Mouse (Mus musculus) liver (tissue): ENCODE measurements at regions not wholly inside any gene's neighbourhood (a gene's known extent, or its start where the extent isn't known, plus 50 kb on each side); places are given as distances from the start of the nearest gene placed in this dataset.
A peak's percentile ranks its signal among the peaks of the same experiment; 100 is the strongest.

ENCODE experiments used
- DNase-seq: peaks from one replicate; pipeline ENCODE4 v3.0.0-alpha.2; 2020; ENCODE audit warnings: mixed read lengths

DNA sequence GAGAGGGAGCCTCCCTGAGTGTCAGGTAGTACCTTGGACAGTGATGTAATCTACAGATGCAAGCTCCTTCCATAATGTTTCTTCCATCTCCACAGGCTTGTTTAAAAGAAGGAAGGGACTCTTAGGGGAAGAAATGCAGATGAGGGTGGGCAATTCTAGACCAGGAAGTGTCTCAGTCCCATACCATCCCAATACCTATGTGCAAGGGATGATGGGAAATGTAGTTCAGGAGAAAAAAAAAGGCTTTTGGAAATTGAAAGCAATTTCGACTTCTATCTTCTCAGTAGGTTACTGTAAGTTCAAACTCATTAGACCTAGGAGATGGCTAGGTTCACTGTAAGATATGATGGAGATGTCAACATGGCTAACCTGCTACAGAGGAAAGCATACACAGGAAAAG, 68.3 kb downstream of the Cd83 start:
- DNase-seq: no peak

DNA sequence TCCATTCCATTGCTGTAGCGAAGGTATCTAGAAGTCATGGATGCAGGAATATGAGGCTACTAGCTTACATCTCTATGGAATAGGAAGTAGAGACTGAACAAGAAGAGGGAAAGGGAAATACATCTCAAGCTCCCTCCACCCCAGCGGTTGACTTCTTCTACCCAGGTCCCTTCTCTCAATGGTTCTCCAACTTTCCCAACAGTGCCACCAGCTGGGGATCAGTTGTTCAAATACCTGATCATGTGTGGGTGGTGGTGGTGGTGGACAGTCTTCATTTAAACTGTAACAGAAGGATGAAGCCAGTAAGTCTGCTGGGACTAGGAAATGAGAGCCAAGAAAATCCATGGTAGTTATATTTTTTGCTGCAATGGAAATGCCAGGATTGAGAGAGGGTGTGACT, 70.4 kb downstream of the Cd83 start:
- no peak for DNase-seq

DNA sequence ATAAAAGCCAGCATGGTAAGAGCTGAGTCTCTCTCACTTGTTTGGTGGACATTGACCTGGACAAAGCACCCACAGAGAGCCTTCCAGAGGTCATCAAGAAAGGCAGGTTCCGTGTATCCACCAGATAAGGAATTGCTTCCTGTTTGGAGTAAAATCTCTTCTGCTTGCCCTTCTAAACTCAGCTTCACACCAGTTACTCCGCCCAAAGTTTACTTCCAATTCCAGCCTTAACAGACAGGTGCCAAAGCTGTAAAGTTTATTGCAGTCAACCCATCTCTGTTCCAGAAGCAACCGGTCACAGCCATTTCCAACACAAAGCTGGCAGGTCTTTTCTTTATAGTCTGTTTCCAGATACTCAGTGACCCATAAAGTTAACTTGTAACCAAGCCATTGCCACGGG, 76.4 kb downstream of the Cd83 start:
- DNase-seq: no peak

DNA sequence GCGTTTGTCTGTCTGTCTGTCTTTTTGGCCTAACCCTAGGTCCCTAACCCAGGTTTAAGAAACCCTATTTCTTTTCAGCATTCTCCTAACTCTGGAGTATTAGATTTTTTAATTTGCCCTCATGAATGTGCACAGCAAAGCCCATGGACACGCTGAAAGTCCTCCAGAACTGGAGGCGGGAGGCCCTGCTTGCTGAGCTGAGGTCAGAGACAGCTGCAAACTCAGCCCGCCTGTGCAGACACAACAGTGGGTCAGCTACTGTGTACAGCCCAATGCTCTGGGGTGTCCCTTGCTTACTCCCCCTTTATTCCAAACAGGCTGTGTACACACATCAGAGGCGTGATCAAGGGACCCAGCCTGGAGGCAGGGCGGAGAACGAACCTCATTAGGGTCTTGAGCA, 76.8 kb downstream of the Cd83 start:
- peak; percentile 5 for DNase-seq

DNA sequence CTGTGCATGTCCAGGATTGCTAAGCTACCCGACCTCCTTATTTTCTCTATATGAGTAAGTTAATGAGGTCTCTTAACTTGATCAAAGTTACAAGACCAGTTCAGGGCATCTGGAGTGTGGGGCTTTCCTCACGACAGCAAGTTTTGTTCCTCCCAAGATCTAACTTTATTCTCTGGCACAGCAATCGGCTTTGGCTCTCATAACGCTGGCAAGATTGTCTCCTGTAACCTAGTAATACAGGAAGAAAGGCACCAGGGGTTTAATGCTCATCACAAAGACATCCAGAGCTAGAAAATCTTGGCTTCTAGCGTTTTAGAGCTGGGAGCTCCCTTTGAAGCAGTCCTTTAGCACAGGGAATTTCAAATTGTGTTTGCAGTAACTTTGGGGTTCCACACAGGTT, 77.5 kb downstream of the Cd83 start:
- DNase-seq: no peak

DNA sequence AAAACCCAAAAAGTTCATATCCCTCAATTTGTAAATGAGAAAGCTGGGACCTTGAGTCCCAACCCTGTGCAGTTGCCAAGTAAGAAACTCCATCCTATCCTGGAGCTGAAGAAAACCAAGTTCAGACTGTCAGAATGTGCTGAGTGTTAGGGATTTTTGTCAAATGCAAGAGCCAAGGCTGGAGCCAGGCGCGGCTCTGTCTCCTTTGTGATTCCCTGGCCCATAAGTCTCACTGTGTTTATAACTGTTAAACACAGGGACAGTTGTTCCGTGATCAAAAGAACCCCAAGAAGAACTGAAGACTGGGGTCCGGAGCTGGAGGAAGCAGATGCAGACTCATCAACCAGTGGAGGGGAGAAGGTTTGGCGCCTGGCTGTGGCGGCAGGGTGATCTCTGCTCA, 78.0 kb downstream of the Cd83 start:
- no peak for DNase-seq

DNA sequence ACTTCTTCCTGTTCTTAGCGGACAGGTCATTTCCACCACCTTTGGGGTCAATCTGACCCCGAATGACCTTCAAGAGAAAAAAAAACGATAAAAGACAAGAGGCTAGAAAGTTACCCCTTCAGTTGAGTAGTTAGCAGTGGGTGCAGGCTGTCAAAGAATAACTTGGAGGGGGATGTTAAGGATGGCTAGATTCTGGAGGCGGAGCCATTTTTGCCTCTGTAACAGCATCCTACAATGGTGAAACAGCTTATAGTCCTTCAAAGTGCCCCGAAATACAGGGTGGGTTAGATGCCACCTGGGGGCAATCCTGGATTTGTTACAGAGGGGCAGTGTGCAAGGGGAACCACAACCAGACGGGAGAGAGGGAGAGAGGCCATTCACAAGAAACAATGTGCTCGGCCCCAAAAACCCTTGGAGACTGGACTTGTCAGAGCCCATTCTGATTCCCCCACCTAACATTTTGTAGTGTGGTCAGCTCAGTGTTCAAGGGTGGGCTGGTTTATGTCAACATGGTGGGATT, 79.1 kb downstream of the Cd83 start:
- DNase-seq: no peak

DNA sequence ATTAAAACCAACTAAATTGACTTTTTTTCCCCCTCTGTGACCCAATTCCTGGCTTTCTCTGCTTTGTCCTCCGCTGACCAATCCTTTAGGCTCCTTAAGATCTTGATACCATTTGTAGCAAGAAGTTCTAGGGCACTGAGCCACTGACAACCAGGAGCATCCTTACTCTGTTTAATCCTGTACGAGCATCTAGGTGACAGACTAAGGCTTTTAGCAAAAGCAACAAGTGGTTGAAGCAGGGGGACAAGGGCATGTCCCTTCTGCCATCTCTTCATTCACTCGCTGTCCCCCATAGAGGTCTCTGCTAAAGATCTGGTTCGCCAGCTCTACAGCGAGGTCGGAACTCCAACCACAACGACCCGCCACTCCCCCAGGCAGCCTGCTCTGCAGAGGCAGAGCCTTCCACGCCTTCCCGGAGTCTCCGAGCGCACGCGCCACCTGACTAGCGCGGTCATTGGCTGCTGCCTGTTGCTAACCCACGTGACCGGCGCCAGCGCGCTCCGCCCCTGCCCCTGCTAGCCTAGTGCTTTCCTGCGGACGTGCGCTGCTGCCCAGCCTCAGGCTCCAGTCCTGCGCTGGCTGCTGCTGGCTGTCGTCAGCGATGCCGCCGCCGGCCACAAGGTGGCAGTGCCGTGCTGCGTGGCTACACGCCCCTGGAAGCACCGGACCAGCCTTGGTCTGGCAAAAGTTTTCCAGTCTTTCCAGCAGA, 79.7 kb downstream of the Cd83 start:
- DNase-seq: peak; percentile 94

DNA sequence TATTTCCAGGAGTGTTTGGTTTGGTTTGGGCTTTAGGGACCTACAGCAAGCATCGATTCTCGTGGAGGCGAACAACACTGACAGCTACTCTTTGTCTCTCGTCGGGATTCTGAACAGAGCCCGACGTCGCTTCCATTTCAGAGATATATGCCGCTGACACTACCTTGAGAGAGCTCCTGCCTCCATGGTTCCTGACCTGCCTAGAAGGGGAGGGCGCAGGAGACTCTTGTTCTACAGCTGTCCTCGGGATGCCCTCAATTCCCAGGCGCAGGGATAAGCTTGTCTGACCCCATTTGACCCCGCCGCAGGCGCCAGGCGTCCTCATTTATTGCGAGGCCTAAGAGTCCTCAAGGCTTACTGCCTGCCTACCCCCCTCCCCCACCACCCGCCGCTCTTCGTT, 80.5 kb downstream of the Cd83 start:
- peak; percentile 15 for DNase-seq

DNA sequence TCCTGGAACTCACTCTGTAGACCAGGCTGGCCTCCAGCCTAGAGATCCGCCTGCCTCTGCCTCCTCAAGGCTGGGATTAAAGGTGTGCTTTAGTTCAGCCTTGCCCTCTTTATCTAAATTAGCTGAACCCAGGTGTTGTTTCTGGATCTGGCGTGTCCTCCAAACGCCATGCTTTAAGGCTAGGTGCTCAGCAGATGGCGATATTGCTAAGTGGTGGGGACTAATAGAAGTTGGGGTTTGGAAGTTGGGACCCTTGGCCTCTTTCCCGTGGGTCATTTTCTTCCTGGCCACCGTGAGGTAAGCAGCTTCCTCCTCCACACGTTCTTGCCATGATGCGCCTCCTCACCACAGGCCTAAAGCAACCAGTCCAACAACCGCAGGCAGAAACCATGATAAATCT, 91.3 kb downstream of the Cd83 start:
- no peak for DNase-seq

DNA sequence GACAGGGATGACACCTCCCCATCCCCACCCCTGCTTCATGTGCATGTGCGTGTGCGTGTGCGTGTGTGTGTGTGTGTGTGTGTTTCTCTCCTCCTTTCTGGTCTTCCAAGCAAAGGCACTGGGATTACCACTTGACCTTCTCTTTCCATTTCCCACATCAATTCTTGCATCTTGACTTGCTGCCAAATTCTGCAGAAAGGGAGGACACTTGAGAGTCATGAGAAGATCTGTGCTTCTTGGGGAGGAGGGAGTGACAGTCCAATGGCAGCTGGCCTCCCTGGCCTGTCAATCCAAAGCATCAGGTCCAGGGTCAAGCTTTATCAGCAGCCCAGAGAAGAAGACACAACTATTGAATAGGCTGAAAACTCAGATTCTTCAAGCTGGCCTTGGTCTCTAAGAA, 102.7 kb downstream of the Cd83 start:
- no peak for DNase-seq

DNA sequence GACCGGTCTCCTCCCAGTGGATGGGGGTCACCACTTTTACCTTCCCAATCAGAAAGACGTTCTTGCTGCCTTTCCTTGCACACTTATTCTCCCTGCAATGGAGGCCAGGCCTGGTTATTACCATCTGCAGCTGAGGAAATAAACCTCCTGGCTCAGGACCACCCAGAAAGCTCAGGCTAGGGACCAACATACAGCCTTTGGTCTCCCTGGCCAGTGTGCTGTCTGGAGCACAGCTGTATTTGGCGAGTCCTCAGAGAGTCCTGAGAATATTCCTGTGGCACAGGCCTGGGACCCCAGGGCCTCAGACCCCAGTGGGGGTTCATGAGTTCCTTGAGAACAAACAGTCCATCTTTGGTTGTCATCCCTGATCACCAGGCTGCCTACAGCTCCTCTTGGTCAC, 107.4 kb downstream of the Cd83 start:
- DNase-seq: no peak

DNA sequence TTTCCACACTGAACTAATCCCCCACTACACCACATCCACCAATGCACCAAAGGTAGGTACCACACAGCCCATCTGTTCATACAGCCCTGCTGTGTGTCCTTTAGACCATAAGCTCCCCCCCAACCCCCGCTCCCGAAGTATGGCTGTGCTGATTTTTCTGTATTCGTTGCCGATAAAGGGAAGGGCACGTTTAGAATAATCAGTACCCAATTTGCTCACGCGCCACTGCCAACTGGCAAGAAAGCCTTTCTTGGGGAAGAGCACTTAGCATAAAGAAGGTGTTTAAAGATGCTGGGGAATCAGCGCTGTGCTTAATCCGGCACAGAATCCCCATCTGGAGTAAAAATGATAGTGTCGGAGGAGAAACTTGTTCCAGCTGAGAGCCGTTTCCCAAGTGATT, 111.4 kb downstream of the Cd83 start:
- DNase-seq: no peak

DNA sequence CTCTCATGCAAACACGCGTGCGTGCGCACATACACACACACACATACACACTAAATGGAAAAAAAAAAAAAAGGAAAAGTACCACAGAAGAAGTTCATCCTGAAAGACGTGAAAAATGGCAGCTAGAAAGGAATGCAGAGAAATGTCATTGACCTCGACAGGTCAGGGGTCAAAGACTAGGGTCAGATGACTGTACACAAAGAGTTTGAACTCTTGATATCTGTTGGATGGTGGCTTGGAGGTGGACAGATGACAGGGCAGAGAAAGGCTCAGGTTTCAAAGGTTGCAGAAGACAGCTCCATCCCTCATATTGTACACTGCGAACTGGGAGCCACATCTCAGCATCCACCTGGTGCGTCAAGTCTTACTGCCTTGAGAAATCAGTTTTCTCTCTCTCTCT, 112.5 kb downstream of the Cd83 start:
- DNase-seq: no peak

DNA sequence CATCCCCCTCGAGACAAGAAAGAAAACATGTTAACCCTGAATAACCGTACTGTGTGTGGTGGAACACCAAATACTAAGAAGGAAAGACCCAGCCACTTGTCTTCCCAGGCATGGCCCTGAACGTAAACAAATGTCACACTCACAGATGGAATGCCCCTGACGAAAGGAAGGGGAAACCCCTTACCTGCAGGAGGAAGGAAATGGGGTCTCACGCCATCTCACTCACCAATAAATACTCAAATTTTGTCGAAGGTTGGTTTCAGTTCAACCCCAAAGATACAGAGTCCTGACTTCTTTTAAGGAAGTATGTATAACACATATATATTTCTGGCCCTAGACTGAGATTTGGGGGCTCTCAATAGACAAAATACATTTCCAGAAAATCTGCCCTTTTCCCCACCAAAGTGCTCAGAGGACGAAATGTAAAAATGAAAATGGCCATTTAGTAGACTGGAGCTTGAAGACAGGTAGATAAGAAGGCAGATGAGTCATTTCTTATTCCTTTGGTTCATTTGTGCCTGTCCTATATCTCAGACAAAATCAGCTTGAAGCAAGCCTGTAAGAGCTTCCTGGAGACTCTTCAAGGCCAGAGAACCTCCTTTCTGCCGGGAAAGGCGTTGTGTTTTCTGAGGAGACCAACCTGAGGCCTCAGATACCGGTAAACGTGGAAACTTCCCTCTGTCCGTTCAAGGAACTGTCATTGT, 114.1 kb downstream of the Cd83 start:
- no peak for DNase-seq

DNA sequence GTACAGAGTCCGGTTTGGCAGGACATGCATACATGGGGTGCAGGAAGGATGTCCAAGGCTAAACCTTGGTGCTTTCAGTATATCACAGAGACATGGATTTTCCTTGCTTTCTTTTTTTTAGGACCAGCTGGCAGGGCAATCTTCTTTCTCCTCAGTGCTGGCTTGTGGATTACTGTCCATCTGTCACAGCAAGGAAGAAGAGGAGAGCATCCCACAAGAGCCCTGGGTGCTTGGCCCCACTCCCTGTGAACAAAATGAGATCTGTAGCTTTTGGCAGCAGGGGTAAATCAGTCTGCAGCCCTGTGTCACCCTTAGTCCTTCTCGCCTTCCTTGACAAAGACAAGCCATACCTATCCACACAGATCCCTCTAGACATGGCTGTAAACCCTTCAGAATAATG, 115.5 kb downstream of the Cd83 start:
- no peak for DNase-seq

DNA sequence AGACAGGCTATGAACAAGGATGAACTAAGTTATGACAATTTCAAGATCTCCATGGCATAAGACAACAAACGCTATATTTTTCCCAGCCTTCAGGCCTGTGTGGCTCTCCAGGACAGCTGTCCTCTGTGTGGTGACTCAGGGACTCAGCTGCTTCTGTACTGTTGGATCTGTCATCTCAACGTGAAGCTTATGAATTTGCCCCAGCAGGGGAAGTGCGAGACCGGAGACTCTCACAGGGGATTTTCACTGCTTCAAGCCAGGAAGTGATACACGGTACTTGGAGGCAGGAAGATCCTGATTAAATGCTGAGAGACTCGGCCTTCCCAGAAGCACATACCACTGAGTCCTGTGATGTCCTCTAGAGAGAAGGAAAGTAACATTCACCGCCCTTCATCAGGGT, 116.2 kb downstream of the Cd83 start:
- DNase-seq: no peak

DNA sequence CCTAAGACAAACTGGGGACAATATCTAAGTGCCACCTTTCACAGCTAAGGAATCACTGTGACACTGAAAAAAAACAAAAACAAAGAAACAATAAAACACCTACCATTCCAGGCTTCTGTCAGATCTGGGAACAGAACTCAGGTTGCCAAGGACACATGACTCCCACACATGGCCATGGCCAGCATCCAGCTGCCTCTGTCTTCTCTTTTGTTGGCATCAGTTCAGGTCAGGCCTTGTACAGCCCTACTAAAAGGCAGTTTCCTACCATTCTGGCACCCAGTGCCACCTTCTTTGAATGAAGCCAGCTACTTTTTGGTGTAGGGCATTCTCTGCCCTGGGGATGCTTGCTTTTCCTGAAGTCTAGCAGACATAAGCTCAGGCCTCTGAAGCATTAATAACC, 118.8 kb downstream of the Cd83 start:
- DNase-seq: no peak

DNA sequence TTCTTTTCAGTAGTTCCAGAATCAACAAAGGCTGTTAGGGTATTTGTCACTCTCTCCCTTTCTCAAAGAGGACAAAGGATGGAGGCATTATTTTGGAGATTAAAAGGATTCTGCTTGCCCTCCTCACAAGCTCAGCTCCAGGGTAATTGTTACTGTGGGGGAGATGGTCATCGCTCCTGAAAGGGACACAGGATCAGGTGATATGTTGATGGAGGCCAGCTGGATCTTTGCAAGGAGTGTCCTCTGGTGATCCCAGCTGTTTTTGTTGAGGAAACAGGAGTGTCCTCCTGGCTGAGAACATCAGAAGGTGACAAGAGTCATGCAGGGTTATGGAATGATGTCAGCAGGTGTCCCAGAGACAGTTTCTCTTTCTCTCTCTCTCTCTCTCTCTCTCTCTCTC, 119.7 kb downstream of the Cd83 start:
- DNase-seq: no peak

DNA sequence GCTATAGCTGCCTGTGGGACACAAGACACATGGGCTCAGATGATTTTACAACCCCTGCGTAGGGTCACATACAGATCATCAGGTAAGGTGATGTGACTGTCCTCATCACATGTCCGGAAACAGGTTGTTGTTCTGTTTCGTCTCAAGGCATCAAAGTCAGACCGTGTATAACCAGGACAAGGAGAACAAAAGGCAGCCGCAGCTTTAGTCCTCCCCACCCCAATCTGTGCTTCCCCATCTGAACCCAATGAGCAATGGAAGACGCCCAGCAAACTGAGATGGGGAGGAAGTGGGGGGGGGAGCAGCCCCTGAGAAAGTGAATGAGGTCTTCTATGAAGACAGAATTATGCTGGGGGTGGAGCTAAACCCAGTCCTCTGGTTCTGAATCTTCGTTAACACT, 121.7 kb downstream of the Cd83 start:
- DNase-seq: no peak

DNA sequence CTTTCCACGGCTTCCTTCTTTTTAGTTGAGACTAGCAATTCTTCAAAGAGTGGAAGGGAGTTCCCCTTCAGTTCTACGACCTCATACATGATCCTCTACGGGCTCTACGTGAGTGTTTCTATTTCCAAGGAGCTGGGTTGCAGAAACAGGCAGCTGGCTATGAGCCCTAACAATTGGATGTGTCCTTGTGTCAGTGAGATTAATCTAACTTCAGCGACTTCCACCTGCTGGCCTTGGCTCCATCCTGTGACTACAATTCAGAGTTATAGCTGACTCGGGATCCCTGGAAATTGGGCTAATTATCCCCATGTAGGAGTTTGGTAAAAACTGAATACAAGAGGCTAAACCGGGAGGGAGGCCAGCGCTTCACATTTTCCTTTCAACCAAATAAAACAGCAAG, 122.8 kb downstream of the Cd83 start:
- no peak for DNase-seq

DNA sequence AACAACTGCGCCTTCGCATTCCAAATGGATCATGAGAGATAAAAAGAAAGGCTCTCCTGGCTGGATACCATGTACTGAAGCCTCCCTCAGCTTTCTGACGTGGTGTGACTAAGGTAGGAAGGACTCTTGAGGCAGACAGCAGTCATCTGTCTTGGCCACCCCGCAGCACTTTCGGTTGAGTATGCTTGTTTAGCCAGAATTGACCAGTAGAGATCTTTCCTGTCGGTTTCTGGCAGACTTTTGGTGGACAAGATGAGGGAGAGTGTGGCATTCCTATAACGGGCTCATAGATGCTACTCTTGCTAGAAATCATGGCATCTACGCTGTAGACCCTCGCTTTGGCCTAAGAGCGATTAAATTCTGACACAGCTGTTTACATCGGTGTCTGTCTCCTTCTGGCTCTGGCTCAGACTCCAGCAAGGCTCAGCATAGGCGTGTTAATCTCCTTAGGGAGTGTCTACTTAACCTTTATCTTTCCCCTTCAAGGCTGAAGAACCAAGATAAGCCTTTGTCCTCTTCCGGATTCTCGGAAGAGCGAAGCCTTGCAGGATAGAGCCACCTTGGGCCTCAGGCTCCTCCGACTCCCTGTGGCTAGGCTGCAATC, 123.6 kb downstream of the Cd83 start:
- DNase-seq: peak; percentile 30

DNA sequence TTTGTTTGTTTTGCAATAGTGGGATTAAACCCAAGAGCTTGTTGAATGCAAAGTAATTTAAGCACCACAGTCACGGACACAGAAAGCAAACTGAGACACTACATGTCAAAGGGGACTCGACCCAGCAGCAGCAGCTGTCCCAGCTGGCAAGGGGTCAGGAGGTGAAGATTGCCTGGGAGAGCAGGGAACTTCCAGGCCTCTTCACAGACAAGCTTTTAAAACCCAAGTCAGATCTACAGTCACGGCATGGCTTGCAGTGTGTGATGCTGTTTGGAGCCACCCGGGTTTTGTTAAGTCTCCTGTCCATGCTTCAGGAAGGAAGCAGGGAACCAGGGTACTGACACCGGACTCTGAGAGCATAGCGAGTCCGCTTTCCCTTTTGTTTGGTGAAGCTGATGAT, 125.4 kb downstream of the Cd83 start:
- DNase-seq: no peak

DNA sequence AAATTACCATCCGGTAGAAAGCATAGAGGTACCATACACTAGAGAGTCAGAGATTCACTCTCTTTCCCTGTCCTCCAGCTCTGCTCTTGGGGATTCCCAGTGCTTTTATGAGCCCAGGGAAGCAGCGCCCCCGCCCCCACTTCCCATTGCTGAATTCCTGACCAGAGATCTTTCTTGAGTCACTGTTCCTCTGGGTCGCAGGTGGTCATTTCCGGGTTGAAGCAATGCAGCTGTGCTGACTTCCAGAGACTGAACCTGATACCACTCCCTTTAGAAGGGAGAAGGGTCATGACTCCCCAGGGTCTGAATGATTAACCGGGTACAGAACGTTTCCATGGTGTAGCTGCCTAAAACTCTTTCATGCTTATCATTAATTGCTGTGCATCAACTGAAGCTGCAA, 128.9 kb downstream of the Cd83 start:
- no peak for DNase-seq
